Mouse (Mus musculus): ENCODE measurements around the gene Pax3.

Pax3 gene

DNA sequence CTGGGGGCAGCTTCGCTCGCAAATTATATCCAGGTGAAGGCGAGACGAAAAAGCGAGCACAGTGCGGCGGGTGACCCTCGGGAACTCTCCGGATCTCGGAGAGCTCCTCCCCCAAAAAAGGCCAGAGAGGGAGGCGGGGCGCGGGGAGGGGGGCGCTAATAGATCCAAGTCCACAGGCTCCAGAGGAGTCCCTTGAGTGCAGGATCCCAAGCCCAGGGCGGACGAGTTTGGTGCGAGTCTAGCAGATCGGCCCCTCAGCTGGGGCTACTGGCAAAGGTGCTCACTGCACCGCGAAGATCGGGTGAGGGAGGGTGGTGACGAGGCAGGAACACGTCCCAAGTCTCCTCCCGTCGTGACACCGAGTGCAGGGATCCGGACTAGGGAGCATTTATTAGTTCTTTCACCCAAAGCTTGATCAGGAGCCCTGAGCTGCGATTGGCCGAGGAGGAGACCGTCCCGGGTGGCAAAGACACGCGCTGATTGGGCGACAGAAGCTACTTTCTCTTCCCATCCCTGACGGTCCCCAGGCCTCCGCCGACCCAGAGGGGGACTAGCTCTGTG lies at the start of gene Pax3:
TSS of gene Pax3 (minus strand) at position 384 of the 561 bp plus-strand sequence.
- DNase-seq (ENCODE audit: low spot score in 2 of 2): no peak

DNA sequence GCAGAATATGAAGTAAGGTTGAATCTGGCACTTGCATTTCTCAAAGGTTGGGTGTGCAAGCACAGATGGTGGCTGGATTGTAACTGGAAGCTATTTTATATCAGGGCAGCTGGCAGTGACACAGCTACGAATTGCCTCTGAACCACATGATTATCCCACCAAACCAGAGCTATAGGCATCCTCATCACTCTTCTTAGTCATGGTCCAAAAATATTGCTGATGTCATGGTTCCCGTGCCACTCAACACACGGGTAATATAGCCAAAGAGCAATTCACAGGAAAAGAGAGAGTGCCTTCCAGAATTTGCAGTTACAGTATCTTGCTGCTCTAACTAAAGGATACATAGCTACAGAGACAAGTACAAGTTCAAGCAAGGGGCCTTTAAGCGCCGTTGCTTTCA lies 37.4 kb upstream of the Pax3 start:
- DNase-seq (ENCODE audit: low spot score in 2 of 2): no peak

DNA sequence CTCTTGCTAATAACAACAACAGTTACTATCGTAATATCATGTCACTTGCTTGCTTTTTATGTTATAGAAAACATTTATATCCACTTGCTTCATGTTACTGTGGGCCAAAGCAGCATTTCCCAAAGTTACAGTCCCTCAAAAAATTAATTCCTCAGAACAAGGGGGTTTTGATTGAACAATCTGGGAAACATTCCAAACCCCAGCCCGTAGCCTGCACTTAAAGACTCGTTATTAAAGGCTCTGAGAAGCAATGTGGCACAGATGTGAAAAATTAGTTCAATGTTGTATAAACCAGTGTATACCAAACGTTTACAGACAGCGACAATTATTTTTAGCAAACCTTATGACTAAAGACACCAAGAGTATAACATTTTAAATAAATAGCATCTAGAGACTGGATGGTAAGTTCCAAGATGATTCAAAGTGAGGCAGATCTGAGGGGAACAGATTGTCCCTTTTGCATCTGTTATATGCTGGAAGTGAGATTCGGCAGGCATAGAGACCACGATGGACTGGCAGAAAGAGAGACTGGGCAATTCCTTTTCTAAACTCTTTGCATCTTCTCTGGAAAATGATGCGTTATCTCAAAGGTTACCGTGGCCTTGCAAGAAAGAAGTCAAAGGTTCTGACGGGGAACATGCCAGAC lies 35.1 kb upstream of the Pax3 start:
- DNase-seq (ENCODE audit: low spot score in 2 of 2): no peak

DNA sequence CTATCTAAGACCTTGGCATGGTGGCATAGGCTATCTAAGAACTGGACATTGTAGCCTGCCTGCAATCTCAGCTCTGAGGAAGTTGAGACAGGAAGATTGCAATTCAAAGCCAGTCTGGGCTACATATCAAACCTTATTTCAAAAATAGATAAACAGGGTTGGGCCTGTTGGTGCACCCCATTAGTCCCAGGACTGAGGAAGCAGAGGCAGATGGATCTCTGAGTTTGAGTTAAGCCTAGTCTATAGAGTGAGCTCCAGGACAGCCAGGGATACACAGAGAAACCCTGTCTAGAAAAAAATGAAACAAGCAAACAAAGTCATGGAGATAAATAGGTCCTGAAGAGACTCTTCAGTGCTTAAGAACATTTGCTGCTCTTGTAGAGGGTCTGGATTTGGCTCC lies 32.9 kb upstream of the Pax3 start:
- no peak for DNase-seq (ENCODE audit: low spot score in 2 of 2)

DNA sequence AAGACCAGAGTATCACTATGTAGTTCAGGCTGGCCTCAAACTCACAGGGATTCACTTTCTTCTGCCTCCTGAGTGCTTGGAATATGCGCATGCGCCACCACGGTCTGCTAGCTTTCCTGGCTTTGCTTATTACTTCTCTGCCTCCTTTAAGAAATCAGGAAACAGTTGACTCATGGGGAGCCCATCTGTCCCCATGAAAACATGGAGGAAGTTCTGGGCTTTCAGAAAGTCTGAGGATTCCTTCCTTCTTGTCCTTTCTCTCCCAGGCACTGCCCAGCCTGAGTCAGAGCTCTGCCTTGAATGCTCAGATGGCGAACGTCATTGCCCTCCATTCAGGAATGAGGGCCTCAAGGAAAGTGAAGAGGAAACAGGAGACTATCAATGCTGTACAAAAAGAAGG lies 31.8 kb upstream of the Pax3 start:
- DNase-seq (ENCODE audit: low spot score in 2 of 2): no peak

DNA sequence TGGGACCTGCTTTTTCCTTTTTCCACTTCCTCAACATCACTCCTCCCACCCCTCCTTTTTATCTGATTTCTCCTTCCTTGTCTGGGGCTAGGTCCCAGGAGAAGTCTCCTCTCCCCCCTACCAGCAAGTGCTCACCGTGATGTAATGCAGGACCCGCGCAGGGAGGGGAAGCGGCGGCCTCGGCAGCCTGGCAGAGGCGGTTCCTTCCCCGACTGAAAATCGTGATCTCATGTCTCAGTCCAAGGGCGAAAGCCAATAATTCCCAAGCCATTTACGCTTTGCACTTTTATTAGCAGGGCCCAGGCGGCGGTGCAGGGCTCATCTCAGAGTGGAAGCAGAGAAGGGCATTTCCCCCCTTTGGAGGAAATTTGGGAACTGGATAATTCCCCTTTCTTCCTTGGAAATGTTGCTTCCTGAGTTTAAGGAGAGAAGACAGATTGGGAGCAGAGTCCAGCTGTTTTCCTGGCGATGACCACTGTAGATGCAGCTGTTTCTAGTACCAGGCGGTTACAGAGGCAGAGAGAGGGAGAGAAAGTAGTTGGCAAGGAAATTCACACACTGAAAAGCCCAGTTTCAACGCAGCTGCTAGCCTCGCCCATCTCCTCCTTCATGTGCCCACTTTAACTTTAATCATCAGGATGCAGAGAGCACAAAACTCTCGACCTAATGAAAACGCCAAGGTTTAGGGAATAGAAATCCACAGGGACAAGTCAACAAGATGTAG lies 21.3 kb upstream of the Pax3 start:
- DNase-seq (ENCODE audit: low spot score in 2 of 2): no peak

DNA sequence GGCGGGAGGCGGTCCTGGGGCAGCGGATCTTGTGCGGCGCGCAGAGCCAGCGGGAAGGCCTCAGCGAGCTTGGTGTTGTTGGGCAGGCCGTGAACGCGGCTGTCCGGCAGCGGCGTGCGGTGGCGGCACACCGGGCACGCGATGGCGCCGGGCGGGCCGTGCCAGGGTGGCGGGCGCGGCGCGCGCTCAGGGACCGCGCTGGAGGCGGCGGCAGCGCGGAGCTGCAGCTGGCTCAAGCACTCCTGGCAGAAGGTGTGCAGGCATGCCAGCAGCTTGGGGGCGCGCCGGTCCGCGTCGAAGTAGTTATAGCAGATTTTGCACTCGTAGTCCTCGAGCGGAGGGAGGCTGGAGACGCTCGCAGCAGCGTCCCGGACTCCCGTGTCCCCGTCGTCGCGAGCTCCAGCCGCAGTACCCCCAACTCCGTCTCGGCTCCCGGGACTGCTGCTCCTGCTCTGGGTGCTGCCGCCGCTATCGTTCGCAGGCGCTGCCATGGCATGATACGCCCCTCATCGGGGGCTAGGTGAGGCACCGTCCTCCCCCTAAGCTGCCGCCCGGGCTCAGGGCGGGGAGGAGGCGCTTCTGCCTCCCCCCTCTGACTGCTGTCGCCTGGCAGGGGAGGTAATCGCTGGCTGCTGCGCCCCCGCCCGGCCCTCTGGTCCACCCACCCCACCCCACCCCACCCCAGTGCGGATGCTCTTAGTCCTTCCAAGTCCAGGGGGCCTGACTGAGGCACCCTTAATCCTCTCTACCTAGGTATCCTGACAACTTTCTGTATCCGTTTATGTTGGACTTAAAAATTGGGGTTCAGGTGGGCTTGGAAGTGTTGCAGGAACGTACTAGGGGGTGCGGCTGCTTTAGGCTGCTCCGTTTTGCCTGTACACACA lies 20.5 kb upstream of the Pax3 start:
- no peak for DNase-seq (ENCODE audit: low spot score in 2 of 2)

DNA sequence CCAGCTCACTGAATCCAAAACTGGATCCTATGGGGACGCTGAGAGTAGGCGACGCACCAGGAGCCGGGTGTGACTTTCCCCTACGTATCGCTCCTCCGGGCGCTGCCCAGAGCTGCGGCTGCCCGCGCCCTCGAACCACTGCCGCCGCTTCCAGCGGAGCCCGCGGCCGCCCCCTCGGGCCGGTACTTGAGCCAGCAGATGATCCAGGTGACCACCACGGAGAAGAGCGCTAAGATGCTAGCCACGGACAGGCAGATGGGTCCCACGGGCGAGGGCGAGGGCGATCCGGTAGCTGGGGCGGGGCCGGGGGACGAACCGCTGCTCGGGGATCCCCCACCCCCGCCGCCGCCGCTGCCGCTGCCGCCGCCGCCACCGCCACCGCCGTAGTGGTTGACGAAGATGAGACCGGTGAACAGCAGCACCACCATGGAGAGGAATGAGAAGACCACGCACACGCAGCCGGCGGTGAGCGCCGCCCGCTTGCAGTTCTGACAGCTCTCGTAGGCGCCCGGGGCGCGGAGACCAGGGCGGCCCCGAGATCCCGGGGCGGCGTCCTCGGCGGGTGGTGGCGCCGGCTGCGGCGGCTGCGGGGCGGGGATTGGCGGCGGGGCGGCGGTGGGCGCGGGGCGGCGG lies 19.7 kb upstream of the Pax3 start:
- no peak for DNase-seq (ENCODE audit: low spot score in 2 of 2)

DNA sequence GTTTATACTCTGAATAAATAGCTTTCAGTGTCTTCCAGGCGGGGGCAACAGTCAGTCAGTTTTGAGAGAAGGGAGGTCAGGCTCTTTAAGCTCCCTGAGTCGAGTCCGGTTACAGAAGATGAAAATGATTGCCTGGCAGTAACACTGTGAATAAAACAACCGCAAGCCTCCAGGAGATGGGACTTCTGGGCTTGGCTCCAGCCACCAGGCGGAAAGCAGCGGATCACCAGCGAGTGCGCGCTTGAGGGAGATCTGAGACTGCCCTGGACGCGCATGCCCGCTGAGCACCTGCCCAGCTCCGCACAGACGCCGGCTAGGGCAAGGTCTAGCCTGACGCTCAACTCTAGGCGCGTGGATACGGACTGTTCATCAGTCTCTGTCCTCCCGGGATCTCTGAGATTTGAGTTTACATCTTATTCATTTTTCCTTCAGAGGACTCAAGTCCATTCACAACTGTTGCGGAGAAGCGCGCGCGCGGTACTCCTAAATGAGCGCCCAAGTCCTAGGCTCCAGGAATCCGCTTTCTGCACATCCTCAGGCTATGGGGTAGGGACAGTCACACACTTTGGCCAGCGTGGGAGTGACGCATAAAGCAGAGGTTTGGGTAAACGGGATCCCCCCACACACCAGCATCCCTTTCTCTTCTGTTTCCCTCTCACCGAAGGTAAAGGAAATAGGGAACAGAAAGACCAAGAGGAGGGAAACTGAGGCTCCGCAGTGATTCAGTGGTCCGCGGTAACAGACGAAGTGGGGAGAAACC lies 19.0 kb upstream of the Pax3 start:
- DNase-seq (ENCODE audit: low spot score in 2 of 2): no peak

DNA sequence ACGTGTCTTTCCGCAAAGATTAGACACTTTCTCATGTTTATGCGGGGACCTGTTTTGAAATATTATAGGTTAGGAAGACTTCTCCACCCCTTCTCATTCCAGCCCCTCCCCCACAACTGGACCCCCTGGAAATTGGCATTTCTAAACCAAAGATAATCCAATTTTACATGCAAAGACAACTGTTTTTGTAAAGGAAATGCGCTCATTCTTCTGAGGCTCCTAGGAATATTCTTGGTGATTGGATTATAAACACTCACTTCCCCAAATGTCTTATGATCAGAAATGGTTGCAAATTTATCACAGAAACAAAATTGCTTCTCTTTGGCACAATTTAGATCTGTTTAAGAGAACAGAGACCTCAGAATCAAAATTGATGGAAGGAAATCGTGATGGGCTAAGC lies 14.1 kb upstream of the Pax3 start:
- no peak for DNase-seq (ENCODE audit: low spot score in 2 of 2)

DNA sequence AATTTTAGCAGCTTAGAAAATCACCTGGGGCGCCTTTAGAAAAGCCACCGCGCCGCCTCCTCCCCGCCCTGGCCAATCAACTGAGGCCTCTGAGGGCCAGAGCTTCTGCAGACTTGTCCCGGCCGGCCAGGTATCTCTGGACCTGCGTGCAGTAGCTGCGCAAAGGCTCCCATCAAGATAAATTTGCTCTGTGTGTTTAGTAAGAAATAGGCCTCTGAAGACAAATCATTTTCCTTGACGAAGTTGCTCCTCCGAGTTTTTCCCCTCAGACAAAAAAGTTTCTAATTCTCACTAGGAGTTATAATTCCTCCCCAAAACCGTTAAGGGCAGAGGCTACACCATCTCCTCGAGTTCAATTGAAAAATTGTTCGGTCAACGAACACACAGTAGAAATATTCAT lies 13.6 kb upstream of the Pax3 start:
- no peak for DNase-seq (ENCODE audit: low spot score in 2 of 2)

DNA sequence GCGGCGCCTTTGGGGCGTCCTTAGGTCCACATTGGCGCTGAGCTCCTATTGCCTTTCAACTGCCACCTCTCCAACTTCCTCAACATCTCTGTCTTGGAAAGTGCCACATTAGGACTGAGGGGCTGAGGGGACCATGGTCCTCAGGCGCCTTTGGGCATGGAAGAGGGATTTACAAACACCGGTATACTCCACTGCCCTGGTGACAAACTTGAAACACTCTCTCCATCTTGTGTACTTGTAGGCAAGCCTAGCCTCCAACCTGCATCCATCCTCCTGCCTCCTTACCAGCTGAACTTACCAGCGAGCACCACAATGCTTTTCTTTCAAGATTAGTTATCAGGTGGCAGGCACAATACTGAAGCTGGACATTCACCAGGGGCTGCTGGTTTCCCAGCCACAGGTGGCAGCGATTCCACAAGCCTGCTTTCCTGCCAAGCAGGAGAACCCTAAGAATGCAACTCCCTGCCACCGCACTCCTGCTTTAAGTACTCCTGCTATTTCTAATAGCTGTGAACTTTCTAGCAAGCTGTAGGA lies 11.4 kb upstream of the Pax3 start:
- no peak for DNase-seq (ENCODE audit: low spot score in 2 of 2)

DNA sequence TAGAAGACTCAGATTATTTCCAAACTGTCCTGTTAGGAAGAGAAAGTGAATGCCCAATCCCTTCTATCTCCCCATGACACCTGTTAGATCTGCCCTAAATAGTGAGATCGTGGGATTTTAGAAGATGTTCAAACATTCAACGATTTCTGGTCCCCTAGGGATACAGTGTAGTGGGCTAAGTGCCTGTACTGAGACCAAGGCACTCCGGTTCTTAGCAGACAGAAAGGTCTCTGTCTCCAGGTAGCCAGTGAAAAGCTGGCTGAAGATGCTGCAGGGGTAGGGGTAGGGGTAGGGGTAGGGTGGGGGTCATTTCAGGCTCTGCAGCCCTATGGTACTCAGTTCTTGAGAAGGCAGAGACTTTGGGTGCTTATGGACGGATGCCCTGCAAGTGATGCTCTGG lies 7.4 kb upstream of the Pax3 start:
- no peak for DNase-seq (ENCODE audit: low spot score in 2 of 2)

DNA sequence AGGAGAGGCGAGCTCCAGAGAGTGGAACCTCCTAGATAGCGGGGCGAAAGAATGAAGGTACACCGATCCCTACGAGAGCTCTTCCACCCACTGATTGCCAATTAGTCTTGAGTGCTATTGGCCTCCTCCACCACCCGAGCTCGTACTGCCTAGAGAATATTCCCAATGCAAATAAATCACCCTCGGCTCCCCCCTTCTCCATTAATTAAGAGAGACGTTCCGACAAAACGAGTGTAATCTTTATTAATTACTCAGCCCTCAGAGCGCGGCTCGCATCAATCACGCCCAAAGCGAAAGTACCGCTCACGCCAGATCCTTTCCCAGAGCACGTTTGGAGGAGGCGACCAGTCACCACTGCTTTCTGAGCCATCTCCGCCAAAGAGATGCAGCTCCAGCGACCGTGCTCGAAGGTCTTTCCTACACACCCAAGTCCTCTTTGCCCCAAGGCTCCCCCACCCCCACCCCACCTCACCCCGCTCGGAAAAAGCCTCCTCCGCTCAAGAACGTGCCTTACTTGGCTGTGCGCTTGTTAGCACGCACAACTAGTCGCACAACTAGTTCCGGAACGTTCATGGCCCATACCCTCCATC lies 6.8 kb upstream of the Pax3 start:
- no peak for DNase-seq (ENCODE audit: low spot score in 2 of 2)

DNA sequence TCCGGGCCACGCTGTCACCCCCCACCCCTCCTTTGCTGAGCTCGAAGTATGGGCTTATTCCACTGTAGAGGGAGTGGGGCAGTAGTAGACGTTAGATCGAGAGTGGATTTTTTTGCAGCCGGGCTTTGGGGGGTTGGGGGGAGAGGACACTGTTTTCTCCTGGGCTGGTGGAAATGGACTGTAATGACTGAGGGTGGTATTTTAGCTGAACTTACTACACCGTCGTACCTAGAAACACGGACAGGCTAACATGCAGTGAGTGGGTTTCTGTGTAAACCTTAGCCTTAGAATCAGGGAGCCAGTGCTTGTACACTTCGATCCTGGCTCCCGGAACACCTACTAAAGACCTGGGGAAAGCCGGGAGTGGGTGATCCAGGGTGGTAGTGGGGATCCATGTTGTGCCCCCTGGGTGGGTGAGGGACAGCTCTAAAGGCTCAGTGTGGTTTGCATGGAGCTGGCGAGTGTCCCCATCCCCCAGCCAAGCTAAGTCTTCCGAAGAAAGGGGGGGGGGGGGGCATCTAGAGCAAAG lies 6.2 kb upstream of the Pax3 start:
- DNase-seq (ENCODE audit: low spot score in 2 of 2): no peak

DNA sequence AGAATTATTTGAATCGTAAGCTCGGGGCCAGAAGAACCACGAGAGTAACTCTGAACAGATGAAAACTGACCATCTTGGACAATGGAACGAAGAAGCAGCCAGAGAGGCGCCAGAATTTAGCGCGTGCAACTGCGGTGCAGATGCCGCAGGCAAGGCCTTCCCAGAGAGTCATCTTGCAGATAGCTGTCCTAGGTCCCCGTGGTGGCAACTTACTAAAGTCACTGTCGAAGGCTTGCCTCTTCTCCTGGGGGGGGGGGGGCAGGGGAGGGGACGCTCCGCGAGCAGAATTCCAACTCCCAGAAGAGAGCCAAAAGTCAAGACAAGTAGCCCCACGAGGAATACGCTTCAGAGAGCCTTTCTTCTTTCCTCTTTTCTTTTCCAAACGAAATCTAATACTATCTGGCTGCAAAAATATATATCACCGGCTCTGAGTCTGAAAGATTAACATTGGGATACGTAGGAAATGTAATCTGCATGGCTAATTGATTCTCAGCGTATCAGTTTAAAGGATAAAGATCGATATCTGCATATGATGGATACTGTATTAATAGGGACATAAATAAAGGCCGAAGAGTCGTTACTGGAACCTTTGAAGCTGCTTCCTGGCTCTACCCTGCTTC lies 5.6 kb upstream of the Pax3 start:
- no peak for DNase-seq (ENCODE audit: low spot score in 2 of 2)

DNA sequence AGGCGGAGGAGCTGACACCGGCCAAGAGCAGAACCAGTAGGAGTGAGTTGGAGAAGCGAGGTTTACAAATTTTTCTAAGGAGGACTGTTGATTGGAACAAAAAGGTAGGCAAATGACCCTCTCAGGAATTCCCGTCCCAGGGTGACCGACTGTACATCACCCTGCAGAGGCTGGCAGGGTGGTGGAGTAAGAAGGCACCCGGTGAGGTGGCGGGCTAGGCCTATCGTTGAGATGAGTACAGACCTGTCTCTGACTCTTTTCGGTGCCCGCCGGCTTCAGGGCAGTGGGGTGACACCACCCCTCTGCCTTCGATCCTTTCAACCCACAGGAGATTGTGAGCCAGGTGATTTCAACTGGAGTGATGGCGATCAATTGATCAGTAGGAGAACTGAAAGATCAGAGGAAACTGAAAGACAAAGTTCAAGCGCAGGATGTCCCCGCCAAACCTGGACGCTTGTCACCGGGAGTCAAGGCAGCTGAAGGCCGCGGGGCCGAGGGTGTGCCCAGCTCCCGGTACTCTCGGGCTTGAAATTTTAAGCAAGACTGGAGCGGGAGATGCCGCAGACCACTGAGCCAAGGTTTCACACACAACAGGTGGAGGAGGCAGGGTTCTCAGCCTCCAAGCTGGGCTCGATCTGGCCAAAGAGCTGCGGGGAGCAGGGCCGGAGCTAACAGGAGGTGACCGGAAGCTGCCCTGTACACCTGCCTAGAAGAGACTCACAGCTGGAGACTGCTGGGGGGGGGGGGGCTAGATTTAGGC lies 4.5 kb upstream of the Pax3 start:
- DNase-seq (ENCODE audit: low spot score in 2 of 2): no peak

DNA sequence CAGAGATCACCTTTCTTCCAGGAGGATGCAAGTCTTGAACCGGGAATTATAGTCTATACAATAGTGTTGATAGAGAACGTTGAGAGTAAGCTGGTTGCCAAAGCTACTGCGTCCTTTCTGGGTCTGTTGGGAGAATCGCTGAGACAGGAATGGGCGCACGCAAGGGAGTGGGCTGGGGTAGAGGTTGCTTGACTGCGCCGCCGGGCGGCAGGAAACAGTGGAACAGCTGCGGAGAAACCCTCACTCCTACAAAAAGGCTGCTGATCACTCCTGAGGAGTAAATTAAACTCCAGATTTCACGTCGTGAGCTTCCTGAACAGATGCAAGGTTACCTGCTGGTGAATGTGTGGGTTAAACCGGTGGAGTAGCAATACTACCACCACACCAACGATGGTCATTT lies 3.3 kb upstream of the Pax3 start:
- no peak for DNase-seq (ENCODE audit: low spot score in 2 of 2)

DNA sequence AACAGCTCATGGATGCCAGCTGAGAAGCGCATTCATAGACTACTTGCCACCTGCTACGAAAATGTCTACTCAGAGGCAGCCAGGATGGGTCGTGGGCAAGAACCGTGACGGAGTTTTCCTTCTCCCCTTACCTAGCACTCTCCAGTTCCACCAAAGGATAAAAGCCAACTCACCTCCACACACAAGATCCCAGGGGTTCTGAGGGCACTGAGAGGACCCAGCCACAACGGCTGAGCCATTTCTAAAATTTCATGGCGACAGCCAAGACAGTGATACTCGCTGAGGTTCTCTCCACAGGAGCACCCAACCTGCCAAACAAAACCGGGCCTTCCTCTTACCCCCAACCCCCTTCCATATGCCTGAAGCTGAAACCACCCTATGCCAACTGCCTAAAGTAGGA lies 2.3 kb upstream of the Pax3 start:
- DNase-seq (ENCODE audit: low spot score in 2 of 2): no peak
